Mouse (Mus musculus) common myeloid progenitor, adult 5-6 weeks (primary cell): ENCODE measurements around the gene Gm29427. TPM values are rescaled to one million over a fixed set of nuclear protein-coding genes. Genes with fewer than 3 reads are reported as not detected.
A peak's percentile ranks its signal among the peaks of the same experiment; 100 is the strongest.

Experiments
- ATAC-seq: replicated peaks from 2 replicates; pipeline ENCODE4 v1.8.0; 2016; ENCODE audit warnings: low read depth, mild to moderate bottlenecking, moderate TSS enrichment, inconsistent platforms; ENCODE audit not compliant: poor library complexity, severe bottlenecking
- total RNA-seq: library from RNA; stranded (forward); fragments of 200-1000, 187-1606 nt; gene quantifications from 2 replicates; pipeline ENCODE4 v1.2.3, GENCODE M21; 2017

Gm29427 gene
- total RNA-seq, 1 experiment from 2014 or later = not detected

GRCm38 (mm10) chr1:130732706-130733658, 17.4 kb upstream of the Gm29427 start:
- 0 out of 2 replicates have a peak, but pooled peaks have one; percentile 14 for ATAC-seq

GRCm38 (mm10) chr1:130731741-130732337, 16.2 kb upstream of the Gm29427 start, which contains the start of gene AA986860:
Gene AA986860, plus strand, starts transcription at chr1:130731976.
- ATAC-seq = 0 out of 2 replicates have a peak, but pooled peaks have one; percentile 24

- no peak for ATAC-seq
Observed at GRCm38 (mm10) chr1:130729153-130729552, 13.6 kb upstream of the Gm29427 start, which contains the start of gene Pfkfb2. Gene Pfkfb2, minus strand, starts transcription at chr1:130729253.

- no peak for ATAC-seq
Observed at GRCm38 (mm10) chr1:130728708-130729107, 13.1 kb upstream of the Gm29427 start.

GRCm38 (mm10) chr1:130728070-130728469, 12.5 kb upstream of the Gm29427 start:
- peak; percentile 70 for ATAC-seq

GRCm38 (mm10) chr1:130726396-130726795, 10.8 kb upstream of the Gm29427 start:
- no peak for ATAC-seq

GRCm38 (mm10) chr1:130724206-130724605, 8.6 kb upstream of the Gm29427 start:
- no peak for ATAC-seq

- ATAC-seq = peak; percentile 68
Observed at GRCm38 (mm10) chr1:130717291-130717871, 1.8 kb upstream of the Gm29427 start, which contains the start of gene Yod1. Gene Yod1, plus strand, starts transcription at chr1:130717327.

GRCm38 (mm10) chr1:130716513-130717290, 1.1 kb upstream of the Gm29427 start:
- ATAC-seq = no peak; the same call in 1 of the 2 replicates

- no peak for ATAC-seq
Observed at GRCm38 (mm10) chr1:130716218-130716512, 566 bp upstream of the Gm29427 start.

GRCm38 (mm10) chr1:130714046-130714445, 1.6 kb downstream of the Gm29427 start:
- ATAC-seq = no peak

- no peak for ATAC-seq
Observed at GRCm38 (mm10) chr1:130710283-130711080, 5.1 kb downstream of the Gm29427 start.

GRCm38 (mm10) chr1:130703613-130704012, 12.0 kb downstream of the Gm29427 start:
- ATAC-seq = no peak

GRCm38 (mm10) chr1:130701976-130702375, 13.6 kb downstream of the Gm29427 start:
- ATAC-seq = no peak

- no peak for ATAC-seq
Observed at GRCm38 (mm10) chr1:130699937-130700633, 15.5 kb downstream of the Gm29427 start.

GRCm38 (mm10) chr1:130698601-130699000, 17.0 kb downstream of the Gm29427 start:
- no peak for ATAC-seq

GRCm38 (mm10) chr1:130683905-130684304, 31.7 kb downstream of the Gm29427 start:
- no peak for ATAC-seq

- no peak for ATAC-seq
Observed at GRCm38 (mm10) chr1:130681656-130682413, 33.8 kb downstream of the Gm29427 start.
